Comparison of ENCODE assay signal across 7 mouse cellular contexts in the genomic region with DNA sequence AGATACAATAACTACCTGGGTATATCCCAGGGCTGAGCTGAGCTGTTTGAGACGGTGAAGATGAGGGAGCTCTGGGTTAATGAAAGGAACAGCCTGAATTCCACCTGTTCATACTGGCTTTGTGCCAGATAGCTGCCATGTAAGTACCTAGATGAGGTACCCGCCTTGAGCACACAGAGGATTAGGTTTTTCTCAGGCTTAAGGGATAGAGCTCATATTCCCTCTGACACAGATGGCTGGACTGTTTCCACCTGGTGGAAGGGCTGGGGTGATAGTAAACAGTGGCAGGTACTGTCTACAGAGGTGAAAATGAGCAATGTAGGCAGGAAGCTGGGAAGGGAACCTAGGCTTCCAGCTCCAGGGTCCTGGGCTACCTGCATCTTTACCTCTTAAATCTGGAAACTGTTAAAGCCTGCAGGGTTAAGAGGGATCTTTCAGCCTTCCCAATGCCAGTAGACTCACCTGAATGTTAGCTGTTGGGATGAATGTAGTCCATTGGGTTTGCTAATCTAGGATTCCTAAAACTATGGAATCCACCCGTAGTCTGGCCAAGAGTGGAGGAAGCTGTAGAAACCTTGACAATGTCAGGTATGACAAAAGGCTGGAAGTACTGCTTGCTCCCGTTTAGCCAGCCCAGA. TPM values are rescaled to one million over a fixed set of nuclear protein-coding genes. Genes with fewer than 3 reads are reported as not detected.
A peak's percentile ranks its signal among the peaks of the same experiment; 100 is the strongest.
DNase-seq lines count a peak whose midpoint lies in the region; ATAC-seq lines count a peak whose summit lies in the region.

No protein-coding gene starts in this region.

- no peaks in the 10 kb centered on the region for H3K27me3 ChIP-seq in hindbrain, embryonic 16.5 days (replicated peaks; ENCODE audit: control insufficient read depth, insufficient read depth, low read length)
- H3K27me3 ChIP-seq in midbrain, embryonic 13.5 days = no peaks in the 10 kb centered on the region

- H3K4me3 ChIP-seq in hindbrain, embryonic 16.5 days (ENCODE audit: low read length) = no peak overlapping the region
- peak overlapping the region; percentile 100 for H3K4me3 ChIP-seq in midbrain, embryonic 13.5 days (replicated peaks)

- peaks cover 29% of the 10 kb centered on the region for H3K4me1 ChIP-seq in hindbrain, embryonic 16.5 days (ENCODE audit: control insufficient read depth, insufficient read depth, low read depth, low read length)
- H3K4me1 ChIP-seq in midbrain, embryonic 13.5 days (replicated peaks) = peaks cover 42% of the 10 kb centered on the region

- no peak for ATAC-seq in hindbrain, embryonic 16.5 days
- no peak for ATAC-seq in midbrain, embryonic 13.5 days

- DNase-seq in ovary, postnatal 14 days (ENCODE audit: low spot score) = peak; percentile 13
- DNase-seq in ovary, postnatal 36 days (ENCODE audit: low spot score) = no peak
- peak; percentile 36 to 52 for DNase-seq in cerebellum, postnatal 36 days
- no peak for DNase-seq in layer of hippocampus, postnatal 14 days (ENCODE audit: low spot score in 2 of 2)
- DNase-seq in frontal cortex, postnatal 14 days (ENCODE audit: low spot score in 2 of 2) = no peak

- H3K9me3 ChIP-seq in hindbrain, embryonic 16.5 days (ENCODE audit: control insufficient read depth, low read length) = no peaks in the 10 kb centered on the region
- H3K9me3 ChIP-seq in midbrain, embryonic 13.5 days = no peaks in the 10 kb centered on the region

- peaks cover 23% of the 10 kb centered on the region for H3K36me3 ChIP-seq in hindbrain, embryonic 16.5 days (ENCODE audit: control insufficient read depth, insufficient read depth, low read length)
- H3K36me3 ChIP-seq in midbrain, embryonic 13.5 days = peaks cover 45% of the 10 kb centered on the region

- 0 out of 2 replicates have a peak overlapping the region, but pooled peaks have one; percentile 4 for H3K9ac ChIP-seq in hindbrain, embryonic 16.5 days (ENCODE audit: low read depth, low read length)
- H3K9ac ChIP-seq in midbrain, embryonic 13.5 days (replicated peaks) = peak overlapping the region; percentile 100; the same call in 1 of the 2 replicates

- 21% methylated on average over 4 of the region's 4 CpGs for WGBS in hindbrain, embryonic 16.5 days
- 30% methylated on average over 4 of the region's 4 CpGs for WGBS in midbrain, embryonic 13.5 days

- peak overlapping the region; percentile 1; the same call in 1 of the 2 replicates for H3K27ac ChIP-seq in hindbrain, embryonic 16.5 days (ENCODE audit: low read depth, low read length)
- H3K27ac ChIP-seq in midbrain, embryonic 13.5 days = peak overlapping the region; percentile 98

- peak overlapping the region; percentile 95 for H3K4me2 ChIP-seq in hindbrain, embryonic 16.5 days (ENCODE audit: low read length)
- H3K4me2 ChIP-seq in midbrain, embryonic 13.5 days (replicated peaks) = peak overlapping the region; percentile 98

RNA-seq across cellular contexts. Expression of a gene that starts 2.7 kb away (rescaled TPM):
- 116 and 117 TPM in 2 replicates for polyA plus RNA-seq in hindbrain, embryonic 16.5 days (2015; fragmentation: Nextera tagmentation; extraction: Ambion mirVana)
- polyA plus RNA-seq in midbrain, embryonic 13.5 days (2015; fragmentation: Nextera tagmentation; extraction: Ambion mirVana) = 133 and 134 TPM in 2 replicates
- 10 to 100 TPM; 96.2 to 96.4 TPM for total RNA-seq in layer of hippocampus, postnatal 14 days (2021)

RNA-seq across cellular contexts. Expression of a gene that starts 6.4 kb away (rescaled TPM):
- polyA plus RNA-seq in hindbrain, embryonic 16.5 days (2015; fragmentation: Nextera tagmentation; extraction: Ambion mirVana) = 70.6 and 70.7 TPM in 2 replicates
- 72.9 and 77.8 TPM in 2 replicates for polyA plus RNA-seq in midbrain, embryonic 13.5 days (2015; fragmentation: Nextera tagmentation; extraction: Ambion mirVana)
- 10 to 100 TPM; 32.0 to 33.0 TPM for total RNA-seq in layer of hippocampus, postnatal 14 days (2021)

RNA-seq across cellular contexts. Expression of a gene that starts 22.1 kb away (rescaled TPM):
- polyA plus RNA-seq in hindbrain, embryonic 16.5 days (2015; fragmentation: Nextera tagmentation; extraction: Ambion mirVana) = 4.9 TPM in 1 of 2 replicates, not detected in the other
- not detected in 2 replicates for polyA plus RNA-seq in midbrain, embryonic 13.5 days (2015; fragmentation: Nextera tagmentation; extraction: Ambion mirVana)
- 10 to 100 TPM; 11.0 to 22.8 TPM for total RNA-seq in layer of hippocampus, postnatal 14 days (2021)

RNA-seq across cellular contexts. Expression of a gene that starts 23.9 kb away (rescaled TPM):
- polyA plus RNA-seq in hindbrain, embryonic 16.5 days (2015; fragmentation: Nextera tagmentation; extraction: Ambion mirVana) = 29.0 and 38.1 TPM in 2 replicates
- polyA plus RNA-seq in midbrain, embryonic 13.5 days (2015; fragmentation: Nextera tagmentation; extraction: Ambion mirVana) = 42.2 and 43.8 TPM in 2 replicates
- 10 to 100 TPM; 35.4 to 36.2 TPM for total RNA-seq in layer of hippocampus, postnatal 14 days (2021)

RNA-seq across cellular contexts. Expression of a gene that starts 29.3 kb away (rescaled TPM):
- polyA plus RNA-seq in hindbrain, embryonic 16.5 days (2015; fragmentation: Nextera tagmentation; extraction: Ambion mirVana) = 0.74 and 0.84 TPM in 2 replicates
- 0.32 and 0.50 TPM in 2 replicates for polyA plus RNA-seq in midbrain, embryonic 13.5 days (2015; fragmentation: Nextera tagmentation; extraction: Ambion mirVana)
- total RNA-seq in layer of hippocampus, postnatal 14 days (2021) = 10 to 100 TPM; 40.5 to 45.5 TPM

Comparison
In these comparisons a context has a peak if more than half of its experiments do, and no peak if none do; other contexts are left out.
1. DNase-seq: peak in ovary, postnatal 14 days (single experiment) and cerebellum, postnatal 36 days (2 of 2); none in ovary, postnatal 36 days (single experiment), layer of hippocampus, postnatal 14 days (0 of 2) and frontal cortex, postnatal 14 days (0 of 2).